Mouse (Mus musculus): Measurements from ENCODE around the gene Cep72.
"Not testable (repeated sequence)": the region's sequence is repeated elsewhere in the genome, so short reads cannot be mapped to it uniquely, and the experiment has no call there.

- TF ChIP-seq CTCF, POLR2A (IDR thresholded peaks at IDR 0.05; ENCODE audit: insufficient read depth, low read depth, low read length): not testable (repeated sequence)
These were observed 43.1 kb downstream of the Cep72 start for GRCm38 (mm10) chr13:74019006-74019405.

Measured in olfactory bulb, adult 2 months (tissue).